Mouse (Mus musculus): ENCODE results near the gene Ruvbl2. TPM values are rescaled to one million over a fixed set of nuclear protein-coding genes. Genes with fewer than 3 reads are reported as not detected.

Ruvbl2 gene
- polyA plus RNA-seq, 1 experiment from 2014 or later: 115 TPM

DNA sequence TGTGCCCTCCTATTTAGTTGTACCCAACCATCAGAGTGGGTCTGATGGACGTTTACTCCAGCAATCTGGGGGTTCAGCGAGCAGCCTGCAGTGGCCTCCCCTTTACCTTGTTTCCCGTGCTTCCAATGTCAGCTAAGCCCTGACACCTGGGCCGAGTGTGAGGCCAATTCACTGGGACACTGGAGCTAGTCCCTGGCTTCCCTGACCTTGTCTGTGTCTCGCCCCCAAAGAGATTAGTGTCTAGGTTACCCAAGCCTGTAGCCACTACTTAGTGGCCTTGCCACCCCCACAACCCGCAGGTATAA, 17.3 kb downstream of the Ruvbl2 start, which contains the start of gene Lhb:
Gene Lhb (plus strand): TSS at position 206 of the 305 bp plus-strand sequence.
- Histone ChIP-seq H3K27ac (ENCODE audit: low read length) (no peak within 1 kb of the TSS), H3K4me1 (ENCODE audit: control insufficient read depth, insufficient read depth, low read length) (peaks cover 22% of the 10 kb centered on the region; the same call in 1 of the 2 replicates), H3K4me3 (replicated peaks; ENCODE audit: low read length) (no peak within 1 kb of the TSS), H3K9me3 (replicated peaks; ENCODE audit: control insufficient read depth, low read length) (no peaks in the 10 kb centered on the region), H3K9ac (ENCODE audit: low read length) (no peak within 1 kb of the TSS), H3K36me3 (ENCODE audit: control insufficient read depth, insufficient read depth, low read length) (peaks cover 22% of the 10 kb centered on the region), H3K4me2 (ENCODE audit: low read depth, low read length) (peak within 1 kb of the TSS; percentile 19; the same call in 1 of the 2 replicates), H3K27me3 (ENCODE audit: control insufficient read depth, insufficient read depth, low read length) (peaks cover 7% of the 10 kb centered on the region; the same call in 1 of the 2 replicates)
- ATAC-seq (ENCODE audit: insufficient read depth, low FRiP score): no peak
- 58% methylated on average over 6 of the region's 6 CpGs for WGBS

DNA sequence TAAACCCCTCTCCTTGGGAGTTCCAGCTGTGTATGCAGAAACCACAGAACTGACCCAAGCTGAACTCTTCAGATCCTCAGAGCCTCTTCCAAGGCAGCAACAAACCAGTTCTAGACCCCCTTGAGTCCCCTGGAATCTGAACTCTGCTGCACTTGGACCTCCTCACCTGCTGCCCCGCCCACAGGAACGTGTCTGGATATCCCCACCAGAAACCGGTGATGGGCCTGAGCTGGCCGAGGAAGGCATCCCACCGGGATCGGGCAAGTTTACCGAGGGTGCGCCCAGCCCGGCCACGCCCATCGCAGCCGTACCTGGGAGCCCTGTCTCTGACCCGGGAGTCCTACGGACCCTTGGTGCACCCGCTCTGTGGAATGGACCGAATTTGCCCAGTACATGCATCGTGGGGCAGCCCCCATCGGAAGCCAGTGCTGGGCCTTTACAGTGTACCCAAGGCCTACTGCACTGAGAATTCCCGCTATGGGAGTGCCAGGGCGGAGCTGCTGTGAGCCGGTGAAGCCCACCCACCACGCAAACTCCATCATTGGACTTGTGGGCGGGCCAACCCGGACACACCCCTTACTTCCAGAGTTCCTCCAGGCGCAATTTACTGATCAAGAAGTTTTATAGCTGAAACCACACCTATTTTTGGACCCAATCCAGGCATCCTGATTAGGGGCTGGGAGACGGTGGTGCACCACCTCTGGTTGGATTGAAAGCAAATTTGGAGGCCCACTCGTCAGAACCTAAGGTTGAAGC, 17.9 kb downstream of the Ruvbl2 start:
- H3K36me3 ChIP-seq (ENCODE audit: control insufficient read depth, insufficient read depth, low read length): peaks cover 19% of the 10 kb centered on the region
- no peak overlapping the region for H3K4me3 ChIP-seq (replicated peaks; ENCODE audit: low read length)
- no peak overlapping the region for H3K9ac ChIP-seq (ENCODE audit: low read length)
- peaks cover 25% of the 10 kb centered on the region; the same call in 1 of the 2 replicates for H3K4me1 ChIP-seq (ENCODE audit: control insufficient read depth, insufficient read depth, low read length)
- no peaks in the 10 kb centered on the region for H3K9me3 ChIP-seq (replicated peaks; ENCODE audit: control insufficient read depth, low read length)
- H3K4me2 ChIP-seq (ENCODE audit: low read depth, low read length): peak overlapping the region; percentile 19; the same call in 1 of the 2 replicates
- H3K27ac ChIP-seq (ENCODE audit: low read length): no peak overlapping the region
- ATAC-seq (ENCODE audit: insufficient read depth, low FRiP score): 0 out of 2 replicates have a peak, but pooled peaks have one; percentile 15
- peaks cover 12% of the 10 kb centered on the region for H3K27me3 ChIP-seq (ENCODE audit: control insufficient read depth, insufficient read depth, low read length)
- 15% methylated on average over 27 of the region's 27 CpGs for WGBS

DNA sequence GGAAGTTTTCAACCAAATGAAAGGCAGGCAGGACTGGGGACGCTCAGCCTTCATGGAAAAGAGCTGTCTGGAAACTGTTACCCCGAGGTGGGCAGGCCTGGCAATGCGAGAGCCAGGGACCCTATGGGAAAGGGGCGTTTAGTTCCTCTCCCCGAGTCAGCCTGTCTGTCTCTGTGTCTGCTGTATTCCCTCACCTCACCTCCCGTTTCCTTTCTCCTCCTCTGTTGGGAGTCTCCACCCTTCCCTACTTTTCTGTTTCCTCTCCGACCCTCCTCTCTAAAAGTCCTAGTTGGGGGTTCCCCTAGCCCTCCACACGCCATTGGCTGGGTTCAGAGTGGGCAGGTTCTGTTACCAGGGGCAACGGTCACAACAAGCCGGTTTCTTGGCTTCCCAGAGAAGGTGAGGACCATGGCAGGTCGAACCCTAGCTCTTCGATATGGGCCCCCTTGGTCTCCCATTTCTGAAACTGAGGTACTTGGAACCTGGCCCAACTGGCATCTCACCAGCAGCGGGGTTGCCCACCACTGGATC, 19.9 kb downstream of the Ruvbl2 start:
- ATAC-seq (ENCODE audit: insufficient read depth, low FRiP score): no peak
- Histone ChIP-seq H3K27me3 (ENCODE audit: control insufficient read depth, insufficient read depth, low read length) (peaks cover 21% of the 10 kb centered on the region), H3K36me3 (ENCODE audit: control insufficient read depth, insufficient read depth, low read length) (peaks cover 13% of the 10 kb centered on the region; the same call in 1 of the 2 replicates), H3K9ac (ENCODE audit: low read length) (no peak overlapping the region), H3K4me2 (ENCODE audit: low read depth, low read length) (no peak overlapping the region), H3K27ac (ENCODE audit: low read length) (no peak overlapping the region), H3K9me3 (replicated peaks; ENCODE audit: control insufficient read depth, low read length) (no peaks in the 10 kb centered on the region), H3K4me3 (replicated peaks; ENCODE audit: low read length) (no peak overlapping the region), H3K4me1 (ENCODE audit: control insufficient read depth, insufficient read depth, low read length) (peaks cover 33% of the 10 kb centered on the region; the same call in 1 of the 2 replicates)
- WGBS: 8% methylated on average over 13 of the region's 13 CpGs

DNA sequence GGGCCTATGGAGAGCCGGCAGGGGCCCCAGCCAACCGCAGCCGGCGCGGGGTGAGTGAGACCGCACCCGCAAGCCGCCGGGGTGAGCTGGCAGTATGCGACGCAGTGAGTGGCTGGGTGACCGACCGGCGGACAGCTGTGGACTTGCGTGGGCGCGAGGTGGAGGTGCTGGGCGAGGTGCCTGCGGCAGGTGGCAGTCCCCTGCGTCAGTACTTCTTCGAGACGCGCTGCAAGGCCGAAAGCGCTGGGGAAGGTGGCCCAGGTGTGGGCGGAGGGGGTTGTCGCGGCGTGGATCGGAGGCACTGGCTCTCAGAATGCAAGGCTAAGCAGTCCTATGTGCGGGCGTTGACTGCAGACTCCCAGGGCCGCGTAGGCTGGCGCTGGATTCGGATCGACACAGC, 22.3 kb downstream of the Ruvbl2 start:
- no peak overlapping the region for H3K27ac ChIP-seq (ENCODE audit: low read length)
- H3K9me3 ChIP-seq (replicated peaks; ENCODE audit: control insufficient read depth, low read length): no peaks in the 10 kb centered on the region
- peaks cover 31% of the 10 kb centered on the region; the same call in 1 of the 2 replicates for H3K4me1 ChIP-seq (ENCODE audit: control insufficient read depth, insufficient read depth, low read length)
- H3K27me3 ChIP-seq (ENCODE audit: control insufficient read depth, insufficient read depth, low read length): peaks cover 26% of the 10 kb centered on the region
- peak overlapping the region; percentile 7 for H3K4me3 ChIP-seq (replicated peaks; ENCODE audit: low read length)
- H3K36me3 ChIP-seq (ENCODE audit: control insufficient read depth, insufficient read depth, low read length): no peaks in the 10 kb centered on the region
- WGBS: 27% methylated on average over 37 of the region's 37 CpGs
- no peak for ATAC-seq (ENCODE audit: insufficient read depth, low FRiP score)
- 0 out of 2 replicates have a peak overlapping the region, but pooled peaks have one; percentile 40 for H3K9ac ChIP-seq (ENCODE audit: low read length)
- peak overlapping the region; percentile 22 for H3K4me2 ChIP-seq (ENCODE audit: low read depth, low read length)

DNA sequence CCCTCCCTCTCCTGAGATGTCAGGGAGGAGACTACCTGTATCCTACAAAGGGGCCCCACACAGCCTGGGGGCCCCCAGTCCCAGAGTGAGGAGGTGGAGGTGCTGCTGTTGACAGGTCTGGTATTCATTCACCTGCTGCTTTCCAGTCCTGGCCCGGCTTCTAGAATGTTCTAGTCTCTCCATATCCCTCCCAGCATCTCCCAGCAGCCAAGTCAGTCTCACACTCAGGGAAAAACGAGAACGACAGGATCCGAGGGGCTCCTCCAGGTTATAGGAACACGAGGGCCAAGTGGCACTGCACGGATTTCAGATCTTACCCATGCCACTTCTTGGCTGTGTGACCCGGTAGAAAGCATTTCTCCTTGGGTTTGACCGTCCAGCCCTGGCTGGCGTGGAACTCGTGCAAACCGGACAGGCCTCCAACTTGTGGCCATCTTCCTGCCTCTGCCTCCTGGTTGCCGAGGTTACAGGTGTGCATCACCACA, 23.1 kb downstream of the Ruvbl2 start:
- ATAC-seq (ENCODE audit: insufficient read depth, low FRiP score): no peak
- H3K36me3 ChIP-seq (ENCODE audit: control insufficient read depth, insufficient read depth, low read length): no peaks in the 10 kb centered on the region
- H3K4me1 ChIP-seq (ENCODE audit: control insufficient read depth, insufficient read depth, low read length): peaks cover 23% of the 10 kb centered on the region; the same call in 1 of the 2 replicates
- H3K9me3 ChIP-seq (replicated peaks; ENCODE audit: control insufficient read depth, low read length): no peaks in the 10 kb centered on the region
- no peak overlapping the region for H3K27ac ChIP-seq (ENCODE audit: low read length)
- H3K4me3 ChIP-seq (replicated peaks; ENCODE audit: low read length): no peak overlapping the region
- 50% methylated on average over 12 of the region's 12 CpGs for WGBS
- no peak overlapping the region for H3K9ac ChIP-seq (ENCODE audit: low read length)
- H3K27me3 ChIP-seq (ENCODE audit: control insufficient read depth, insufficient read depth, low read length): peaks cover 26% of the 10 kb centered on the region
- peak overlapping the region; percentile 91; the same call in 1 of the 2 replicates for H3K4me2 ChIP-seq (ENCODE audit: low read depth, low read length)

DNA sequence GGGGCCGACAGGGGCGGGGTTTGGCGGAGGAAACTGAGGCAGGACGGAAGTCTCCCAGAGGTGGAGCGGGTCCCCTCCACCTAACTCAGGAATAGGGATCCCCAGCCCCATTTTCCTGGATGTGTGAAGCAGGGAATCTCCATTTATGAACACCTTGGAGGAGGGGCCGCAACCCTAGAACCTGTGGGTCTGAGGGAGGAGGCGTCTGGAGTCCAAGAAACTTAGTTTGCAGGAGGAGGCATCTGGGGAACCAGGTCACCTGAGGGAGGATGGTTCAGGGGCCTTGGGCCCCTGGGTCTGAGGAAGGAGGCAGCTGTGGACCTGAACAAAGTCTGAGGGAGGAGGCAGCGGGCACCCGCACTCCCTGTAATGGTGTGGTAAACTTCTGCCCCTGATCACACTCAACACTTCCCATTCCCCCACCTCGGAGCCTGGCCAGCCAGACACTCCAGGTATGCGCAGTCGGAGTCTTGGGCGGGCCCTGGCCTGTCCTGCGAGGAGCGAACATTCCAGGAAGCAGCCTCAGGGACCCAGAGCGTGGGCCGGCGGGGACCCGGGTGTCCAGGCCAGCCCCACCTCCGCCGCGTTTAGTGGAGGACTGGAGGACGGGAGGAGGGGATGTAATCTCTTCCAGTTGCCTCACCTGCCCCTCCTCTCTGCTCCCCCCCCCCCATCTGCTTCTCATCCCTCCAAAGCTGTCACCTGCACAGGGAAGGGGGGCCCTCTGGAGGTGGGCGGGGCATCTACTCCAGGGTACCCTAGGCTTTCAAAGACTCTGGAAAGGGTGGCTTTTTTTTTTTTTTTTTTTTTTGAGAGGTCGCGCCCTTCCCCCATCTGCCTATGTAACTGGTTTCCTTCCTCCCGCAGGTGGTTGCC, 23.8 kb downstream of the Ruvbl2 start:
- WGBS: 2% methylated on average over 26 of the region's 27 CpGs
- H3K9ac ChIP-seq (ENCODE audit: low read length): peak overlapping the region; percentile 77

DNA sequence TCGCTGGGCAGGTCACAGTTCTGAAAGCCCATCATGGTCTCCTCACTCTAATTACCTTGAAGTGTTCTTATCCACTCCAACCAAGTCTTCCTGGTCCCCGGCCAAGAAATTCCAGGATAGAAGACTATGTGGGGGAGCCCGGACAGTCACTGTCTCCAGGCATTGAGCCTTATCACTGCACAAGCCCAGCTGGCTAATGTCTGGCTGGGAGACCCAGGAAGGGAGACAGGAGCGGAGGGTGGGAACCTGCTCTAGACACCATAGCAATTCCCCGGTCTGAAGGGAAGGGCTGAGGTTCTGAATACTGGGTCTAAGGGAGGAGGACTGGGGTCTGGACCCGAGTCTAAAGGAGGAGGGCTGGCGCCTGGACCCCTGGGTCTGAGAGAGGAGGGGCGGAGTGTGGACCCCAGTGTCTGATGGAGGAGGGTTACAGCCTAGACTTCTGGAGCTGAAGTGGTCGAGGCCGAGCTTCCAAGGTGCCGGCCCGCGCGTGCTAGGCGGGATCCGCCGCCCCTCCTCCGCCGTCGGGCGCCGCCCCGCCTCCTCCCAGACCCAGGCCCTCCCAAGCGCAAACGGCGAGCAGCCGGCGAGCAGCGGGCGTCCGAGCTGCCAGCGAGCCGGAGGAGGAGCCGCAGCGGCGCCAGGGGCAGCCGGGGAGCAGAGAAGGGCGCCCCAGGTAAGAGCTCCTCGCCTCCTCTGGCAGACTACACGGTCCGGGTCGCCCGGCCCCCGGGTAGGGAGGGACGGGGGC, 24.6 kb downstream of the Ruvbl2 start, which contains the start of gene Ntf5:
Gene Ntf5 (plus strand): TSS at position 583 of the 751 bp plus-strand sequence.
- H3K4me2 ChIP-seq (ENCODE audit: low read depth, low read length): peak within 1 kb of the TSS; percentile 91
- H3K27ac ChIP-seq (ENCODE audit: low read length): peak within 1 kb of the TSS; percentile 68
- no peaks in the 10 kb centered on the region for H3K36me3 ChIP-seq (ENCODE audit: control insufficient read depth, insufficient read depth, low read length)
- peak within 1 kb of the TSS; percentile 77 for H3K9ac ChIP-seq (ENCODE audit: low read length)
- peaks cover 37% of the 10 kb centered on the region for H3K27me3 ChIP-seq (ENCODE audit: control insufficient read depth, insufficient read depth, low read length)
- WGBS: 3% methylated on average over 40 of the region's 45 CpGs
- ATAC-seq (ENCODE audit: insufficient read depth, low FRiP score): peak; percentile 64
- peaks cover 20% of the 10 kb centered on the region; the same call in 1 of the 2 replicates for H3K4me1 ChIP-seq (ENCODE audit: control insufficient read depth, insufficient read depth, low read length)
- H3K4me3 ChIP-seq (replicated peaks; ENCODE audit: low read length): peak within 1 kb of the TSS; percentile 63
- H3K9me3 ChIP-seq (replicated peaks; ENCODE audit: control insufficient read depth, low read length): no peaks in the 10 kb centered on the region

More for the DNA sequence above, 23.8 kb downstream of the Ruvbl2 start:
- no peaks in the 10 kb centered on the region for H3K36me3 ChIP-seq (ENCODE audit: control insufficient read depth, insufficient read depth, low read length)
- ATAC-seq (ENCODE audit: insufficient read depth, low FRiP score): peak; percentile 46
- peak overlapping the region; percentile 63 for H3K4me3 ChIP-seq (replicated peaks; ENCODE audit: low read length)
- H3K9me3 ChIP-seq (replicated peaks; ENCODE audit: control insufficient read depth, low read length): no peaks in the 10 kb centered on the region
- H3K27me3 ChIP-seq (ENCODE audit: control insufficient read depth, insufficient read depth, low read length): peaks cover 30% of the 10 kb centered on the region
- peak overlapping the region; percentile 68 for H3K27ac ChIP-seq (ENCODE audit: low read length)
- peaks cover 22% of the 10 kb centered on the region; the same call in 1 of the 2 replicates for H3K4me1 ChIP-seq (ENCODE audit: control insufficient read depth, insufficient read depth, low read length)
- peak overlapping the region; percentile 91 for H3K4me2 ChIP-seq (ENCODE audit: low read depth, low read length)

DNA sequence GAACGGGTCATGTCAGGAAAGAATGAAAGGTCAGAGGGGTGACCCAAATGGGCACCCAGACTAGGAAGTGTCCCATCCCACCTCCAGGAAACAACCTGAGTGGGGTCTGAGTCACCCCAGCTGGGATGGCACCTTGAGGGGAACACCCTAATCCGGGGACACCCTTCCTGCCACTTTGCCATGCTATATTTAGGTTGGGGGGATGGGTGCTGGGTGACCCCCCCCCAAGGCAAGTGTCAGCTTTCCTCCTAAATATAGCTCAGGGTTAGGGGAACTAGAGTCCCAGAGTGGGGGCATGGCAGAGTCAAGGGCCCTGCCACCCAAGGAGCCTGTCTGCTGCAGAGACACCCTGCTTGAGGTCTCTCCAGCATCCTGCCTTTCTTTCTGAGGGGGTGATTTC, 25.5 kb downstream of the Ruvbl2 start:
- WGBS: 88% methylated on average over 2 of the region's 2 CpGs
- Histone ChIP-seq H3K4me2 (ENCODE audit: low read depth, low read length) (no peak overlapping the region), H3K9me3 (replicated peaks; ENCODE audit: control insufficient read depth, low read length) (no peaks in the 10 kb centered on the region), H3K36me3 (ENCODE audit: control insufficient read depth, insufficient read depth, low read length) (no peaks in the 10 kb centered on the region), H3K4me3 (replicated peaks; ENCODE audit: low read length) (no peak overlapping the region), H3K27ac (ENCODE audit: low read length) (no peak overlapping the region), H3K27me3 (ENCODE audit: control insufficient read depth, insufficient read depth, low read length) (peaks cover 43% of the 10 kb centered on the region), H3K4me1 (ENCODE audit: control insufficient read depth, insufficient read depth, low read length) (peaks cover 14% of the 10 kb centered on the region; the same call in 1 of the 2 replicates), H3K9ac (ENCODE audit: low read length) (no peak overlapping the region)
- ATAC-seq (ENCODE audit: insufficient read depth, low FRiP score): no peak

Measured in stomach, embryonic 16.5 days (tissue).